Mouse (Mus musculus): ENCODE measurements around the gene Cby1. TPM values are rescaled to one million over a fixed set of nuclear protein-coding genes. Genes with fewer than 3 reads are reported as not detected.
"Not testable (repeated sequence)": the region's sequence is repeated elsewhere in the genome, so short reads cannot be mapped to it uniquely, and the experiment has no call there.

Gene Cby1
- total RNA-seq (2021), result 10 to 100 TPM; 14.0 to 26.9 TPM
- 6.9 and 13.2 TPM in 2 replicates for polyA plus RNA-seq (2012; rRNA removed)
- long read RNA-seq, transcript Cby1-201 (5 exons, 1,147 nt), result major isoform, 32 of 33 reads
- long read RNA-seq, partial matches to known transcripts, result 0 of 33 reads
- long read RNA-seq, other reads (novel, unspliced or antisense), result 1 of 33 reads

DNA sequence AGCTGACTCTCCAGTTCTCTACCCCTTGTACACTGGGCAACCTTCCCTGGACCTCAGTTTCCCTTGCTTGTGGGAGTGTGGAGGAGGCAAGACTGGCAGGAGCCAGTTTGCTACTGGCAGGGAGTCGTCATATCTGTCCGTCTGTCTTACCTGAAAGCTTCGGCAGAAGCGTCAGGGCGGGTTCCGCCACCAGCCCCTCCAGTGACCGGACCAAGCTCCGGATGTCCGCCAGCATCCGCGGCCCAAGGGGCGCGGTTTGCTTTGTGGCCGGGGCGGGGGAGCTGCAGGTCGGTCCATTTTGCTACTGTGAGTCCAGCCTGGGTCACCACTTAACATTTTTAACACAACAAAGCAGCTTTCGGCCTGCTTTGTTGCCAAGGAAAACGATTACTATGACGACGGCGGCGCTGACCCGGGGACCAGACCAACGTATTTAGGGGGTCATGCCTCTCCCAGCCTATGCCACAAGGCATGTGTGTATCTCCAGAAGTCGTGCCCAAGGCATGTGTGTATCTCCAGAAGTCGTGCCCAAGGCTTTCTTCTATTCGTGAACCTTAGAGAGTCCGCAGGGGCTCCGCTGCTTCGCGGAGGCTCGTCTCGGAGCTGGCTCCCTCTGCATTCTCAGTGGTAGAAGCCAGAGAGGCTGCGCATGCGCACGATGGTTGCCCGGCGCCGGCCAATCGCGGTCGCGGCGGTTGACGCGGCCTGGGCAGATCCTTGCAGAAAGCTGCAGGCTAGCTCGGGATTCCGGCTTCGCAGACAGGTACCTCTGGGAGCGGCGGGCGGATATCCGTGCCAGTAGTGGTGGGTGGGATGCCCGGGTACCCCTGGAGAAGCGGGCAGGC lies at the start of gene Cby1, which contains the start of gene Fam227a:
Gene Cby1 (plus strand): TSS at position 669 of the 845 bp plus-strand sequence.
Gene Fam227a (minus strand): TSS at position 426 of the 845 bp plus-strand sequence.
- peak; percentile 97 for DNase-seq

DNA sequence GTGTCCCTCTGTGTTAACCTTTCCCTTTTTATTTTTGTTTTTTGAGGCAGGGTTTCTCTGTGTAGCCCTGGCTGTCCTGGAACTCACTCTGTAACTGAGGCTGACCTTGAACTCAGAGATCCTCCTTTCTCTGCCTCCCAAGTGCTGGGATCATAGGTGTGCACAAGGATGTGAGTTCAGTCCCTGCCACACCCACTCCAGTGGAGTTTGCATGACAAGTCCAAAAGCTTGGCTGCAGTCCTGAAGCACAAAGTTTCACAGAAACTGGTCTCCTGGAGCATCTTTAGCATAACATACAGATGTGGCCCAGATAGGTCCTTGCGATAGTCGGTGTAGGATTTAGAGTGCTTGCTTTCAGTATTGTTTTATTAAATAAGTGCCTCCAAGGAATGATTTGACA lies 49.8 kb upstream of the Cby1 start:
- no peak for DNase-seq

DNA sequence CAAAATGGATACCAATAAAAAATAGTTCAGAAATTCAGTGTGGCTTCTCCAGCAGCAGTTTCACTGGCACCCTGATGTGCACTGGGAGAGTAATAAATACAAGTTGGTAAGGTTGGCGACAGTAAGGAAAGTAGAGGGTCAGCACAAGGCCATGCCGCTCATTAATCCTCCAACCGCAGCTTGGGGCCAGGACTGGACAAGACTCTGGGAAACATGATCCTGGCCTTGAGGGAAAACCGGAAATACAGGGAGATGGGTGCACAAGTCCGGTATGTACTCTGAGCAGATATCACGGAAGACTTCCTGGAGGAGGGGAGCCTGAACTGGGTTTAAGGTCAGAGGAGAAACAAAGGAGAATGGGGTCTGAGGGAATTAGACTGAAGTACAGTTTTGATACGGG lies 43.5 kb upstream of the Cby1 start:
- peak; percentile 13 for DNase-seq

DNA sequence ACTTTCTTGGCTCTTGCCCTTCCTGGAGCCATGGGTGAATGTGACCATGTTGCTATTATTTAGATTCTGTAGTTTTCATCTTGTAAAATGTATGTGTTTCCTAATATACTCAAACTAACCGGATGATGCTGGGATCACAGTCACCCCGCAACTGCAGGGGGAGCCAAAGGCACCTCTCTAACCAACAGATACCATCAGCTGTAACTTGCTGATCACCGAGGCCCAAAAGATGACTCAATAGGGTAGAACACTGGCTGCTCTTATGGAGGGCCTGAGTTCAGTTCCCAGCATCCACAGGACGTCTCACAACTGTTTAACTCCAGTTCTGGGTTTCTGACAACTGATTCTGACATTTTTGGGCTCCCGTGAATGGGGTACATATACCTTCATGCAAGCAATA lies 42.3 kb upstream of the Cby1 start:
- DNase-seq, result no peak

DNA sequence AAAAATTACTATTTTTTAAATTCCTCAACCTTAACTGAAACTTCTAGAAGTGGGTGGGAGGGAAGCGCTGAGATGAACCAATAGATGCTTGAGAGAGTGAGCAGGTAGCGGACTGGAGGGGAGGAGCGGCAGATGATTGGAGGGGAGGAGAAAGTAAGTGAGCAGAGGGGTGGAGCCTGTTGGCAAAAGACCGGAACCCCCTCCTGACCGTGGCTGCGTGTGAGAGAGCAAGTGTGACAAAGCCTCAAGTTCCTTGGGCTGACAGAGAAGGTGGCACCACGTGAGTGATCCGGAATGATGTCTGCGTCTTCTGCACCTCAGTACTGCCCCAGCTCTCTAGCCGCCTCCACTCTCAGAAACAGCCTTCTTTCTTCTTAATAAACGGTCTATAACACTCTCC lies 41.9 kb upstream of the Cby1 start:
- no peak for DNase-seq

DNA sequence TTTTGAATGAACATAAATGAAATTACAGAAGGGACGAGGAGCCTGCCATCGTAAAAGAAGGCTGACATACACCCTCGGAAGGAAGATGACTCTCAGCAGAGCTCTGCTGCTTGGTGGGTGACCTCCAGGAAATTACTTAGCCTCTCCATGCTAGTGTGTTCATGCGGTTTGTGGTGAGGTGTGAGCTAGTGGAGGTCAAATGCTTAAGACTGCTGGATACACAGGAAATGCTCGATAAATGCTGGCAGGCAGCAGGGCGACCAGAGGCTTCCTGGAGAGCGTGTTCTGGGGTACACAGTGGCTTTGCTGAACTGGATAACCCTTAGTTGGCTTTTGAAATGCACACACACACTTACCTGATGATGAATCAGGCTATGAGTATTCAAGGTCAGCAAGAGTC lies 40.5 kb upstream of the Cby1 start:
- no peak for DNase-seq

DNA sequence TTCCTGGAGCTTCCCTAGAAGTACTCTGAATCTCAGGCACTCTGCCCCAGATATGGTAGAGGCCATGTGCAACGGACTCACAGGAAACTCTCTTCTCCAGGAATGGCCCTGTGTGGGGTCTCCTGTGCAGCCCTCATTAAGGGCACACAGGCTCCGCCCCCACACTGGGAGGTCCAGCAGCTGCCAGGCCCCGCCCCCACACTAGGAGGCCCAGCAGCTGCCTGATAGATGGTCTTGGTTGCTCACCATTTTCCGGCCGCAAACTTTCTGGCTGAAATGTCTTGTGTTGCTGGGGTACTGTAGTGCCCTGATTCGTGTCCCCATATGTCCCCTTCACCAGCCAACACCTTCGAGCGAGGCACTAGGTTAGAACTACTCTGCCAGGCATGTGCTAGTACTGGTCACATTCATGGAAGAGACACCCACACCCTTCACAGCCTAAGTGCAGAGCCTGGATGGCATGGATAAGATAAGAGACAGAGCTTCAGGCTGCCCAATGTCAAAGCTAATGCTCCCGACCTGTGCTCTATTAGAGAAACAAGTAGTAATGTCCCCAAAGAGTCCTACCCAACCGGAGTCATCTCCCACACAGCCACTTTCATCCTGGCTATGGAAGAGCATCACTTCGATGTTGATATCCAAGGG lies 39.1 kb upstream of the Cby1 start:
- no peak for DNase-seq

DNA sequence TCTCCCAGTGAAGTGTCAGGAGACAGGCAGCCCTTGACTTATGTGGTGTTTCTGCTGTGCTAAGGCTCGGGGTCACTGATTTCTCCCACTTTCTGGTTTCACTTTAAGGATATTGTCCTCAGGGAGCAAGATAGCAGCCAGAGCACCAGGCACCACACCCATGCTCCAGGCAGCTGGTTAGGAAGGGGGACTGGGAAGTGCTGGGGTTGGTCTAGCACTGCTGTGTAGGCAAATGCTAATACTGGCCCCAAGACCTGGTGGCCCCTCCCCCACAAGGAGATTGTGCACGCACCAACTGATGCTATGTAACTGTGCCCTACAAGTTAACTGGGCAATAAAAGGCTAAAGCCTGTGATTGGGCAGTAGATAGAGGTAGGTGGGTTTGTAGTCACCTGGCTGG lies 28.5 kb upstream of the Cby1 start:
- no peak for DNase-seq

DNA sequence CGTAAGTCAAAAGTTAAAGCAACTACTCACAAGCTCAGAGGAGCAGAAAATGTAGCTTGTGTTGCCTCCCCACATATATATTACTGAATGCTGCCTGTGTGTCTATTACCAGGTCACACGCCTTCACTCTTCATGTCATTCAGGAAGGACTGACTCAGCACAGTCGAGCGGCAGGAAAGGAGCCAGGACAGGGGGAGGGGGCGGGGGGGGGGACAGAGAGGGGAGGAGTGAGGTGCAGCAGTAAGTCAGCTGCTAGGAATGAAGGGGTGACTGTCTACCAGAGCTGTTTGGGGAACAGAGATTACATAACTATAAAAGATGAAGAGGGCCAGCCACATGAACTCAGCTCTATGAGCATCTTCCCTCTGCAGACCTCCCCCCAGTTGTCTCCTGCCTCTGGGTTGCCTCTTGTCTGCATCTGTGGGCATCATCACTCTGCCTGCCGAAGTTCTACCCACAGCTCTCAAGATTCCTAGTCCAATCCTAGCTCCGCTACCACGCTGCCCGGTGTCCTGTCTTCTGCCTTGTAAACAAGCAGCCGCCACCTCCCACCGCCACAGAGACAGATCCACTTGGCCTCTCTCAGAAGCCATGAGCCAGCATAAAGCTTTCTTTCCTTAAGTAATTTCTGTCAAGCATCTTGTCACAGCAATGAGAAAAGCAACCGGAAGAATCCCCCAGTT lies 17.7 kb upstream of the Cby1 start:
- no peak for DNase-seq

DNA sequence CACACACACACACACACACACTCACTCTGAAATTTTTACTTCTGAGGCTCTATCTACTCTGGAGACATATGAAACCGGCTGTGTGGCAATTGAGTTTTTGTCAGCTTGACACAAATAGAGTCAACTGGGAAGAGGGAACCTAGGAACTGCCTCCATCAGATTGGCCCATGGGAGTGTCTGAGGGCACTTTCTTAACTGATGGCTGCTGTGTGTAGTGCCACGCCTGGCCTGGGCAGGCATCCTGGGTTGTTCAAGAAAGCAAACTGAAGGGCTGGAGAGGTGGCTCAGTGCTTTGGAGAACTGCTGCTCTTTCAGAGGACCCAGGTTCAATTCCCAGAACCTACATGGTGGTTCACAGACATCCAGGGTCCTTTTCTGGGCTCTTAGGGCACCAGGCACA lies 13.5 kb upstream of the Cby1 start:
- DNase-seq, result no peak

DNA sequence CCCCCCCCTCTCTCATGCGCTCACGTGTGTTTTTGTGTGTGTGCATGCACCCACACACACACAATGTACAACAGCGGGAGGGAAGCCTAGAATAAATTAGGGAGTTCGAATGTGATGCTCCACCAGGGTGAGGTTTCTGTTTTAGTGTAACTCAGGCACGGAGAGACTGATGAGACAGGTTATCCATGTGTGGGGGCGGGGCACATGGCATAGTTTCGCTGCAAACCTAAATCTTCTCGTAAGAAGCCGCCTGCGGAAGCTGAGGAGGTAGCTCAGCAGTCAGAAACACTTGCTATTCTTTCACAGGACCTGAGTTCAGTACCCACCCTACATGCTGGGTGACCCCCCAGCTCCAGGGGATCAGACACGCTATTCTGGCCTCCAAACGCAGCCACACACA lies 10.9 kb upstream of the Cby1 start:
- no peak for DNase-seq

DNA sequence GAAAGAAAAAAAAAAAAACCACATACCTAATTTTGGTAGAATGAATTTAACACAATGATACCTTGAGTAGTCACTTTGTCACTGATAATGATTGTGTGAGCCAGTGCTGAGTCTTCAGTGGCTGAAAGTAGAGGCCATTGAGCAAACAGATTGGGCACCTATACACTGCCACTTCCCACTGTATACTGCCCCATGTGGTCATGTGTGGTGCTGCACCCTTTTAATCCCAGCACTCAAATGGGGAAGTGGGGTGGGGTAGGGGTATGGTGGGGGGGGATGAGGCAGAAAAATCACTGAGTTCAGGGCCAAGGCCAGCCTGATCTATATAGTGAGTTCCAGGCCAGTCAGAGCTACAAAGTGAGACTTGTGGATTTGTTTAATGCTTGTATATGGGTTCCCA lies 8.4 kb upstream of the Cby1 start:
- peak; percentile 38 for DNase-seq

DNA sequence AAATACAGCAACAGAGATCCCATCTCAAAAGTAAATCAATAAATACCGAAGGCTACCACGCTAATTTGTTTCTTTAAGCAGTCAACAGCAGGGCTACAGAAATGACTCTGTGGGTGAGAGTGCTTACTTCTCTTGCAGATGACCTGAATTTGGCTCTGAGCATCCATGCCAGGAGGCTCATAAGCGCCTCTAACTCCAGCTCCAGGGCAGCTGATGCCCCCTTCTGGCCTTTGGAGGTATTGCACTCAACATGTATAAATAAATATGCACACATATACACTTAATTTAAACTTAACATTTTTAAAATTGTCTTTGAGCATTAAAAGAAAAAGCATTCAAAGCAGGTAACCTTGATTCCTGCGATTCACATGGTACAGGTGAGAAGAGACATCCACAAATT lies 7.5 kb upstream of the Cby1 start:
- no peak for DNase-seq

DNA sequence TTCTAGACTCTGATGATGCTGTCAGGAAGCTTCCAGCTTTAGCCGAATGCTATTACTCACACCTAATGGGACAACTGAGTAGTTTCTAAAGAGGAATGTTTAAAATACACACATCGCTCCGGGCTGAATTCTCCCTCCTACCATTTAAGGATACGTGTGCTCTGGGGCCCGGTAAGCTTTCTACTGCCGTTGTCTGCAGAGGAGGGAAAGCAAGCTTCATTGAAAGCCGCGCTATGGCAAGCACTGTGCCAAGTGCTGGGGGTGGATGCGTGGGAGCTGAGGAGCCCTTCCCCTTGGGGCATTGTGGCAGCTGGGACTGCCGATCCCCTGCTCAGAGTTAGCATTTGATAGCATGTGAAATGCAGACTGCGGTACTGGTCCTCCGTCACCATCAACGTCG lies 2.5 kb upstream of the Cby1 start:
- no peak for DNase-seq

DNA sequence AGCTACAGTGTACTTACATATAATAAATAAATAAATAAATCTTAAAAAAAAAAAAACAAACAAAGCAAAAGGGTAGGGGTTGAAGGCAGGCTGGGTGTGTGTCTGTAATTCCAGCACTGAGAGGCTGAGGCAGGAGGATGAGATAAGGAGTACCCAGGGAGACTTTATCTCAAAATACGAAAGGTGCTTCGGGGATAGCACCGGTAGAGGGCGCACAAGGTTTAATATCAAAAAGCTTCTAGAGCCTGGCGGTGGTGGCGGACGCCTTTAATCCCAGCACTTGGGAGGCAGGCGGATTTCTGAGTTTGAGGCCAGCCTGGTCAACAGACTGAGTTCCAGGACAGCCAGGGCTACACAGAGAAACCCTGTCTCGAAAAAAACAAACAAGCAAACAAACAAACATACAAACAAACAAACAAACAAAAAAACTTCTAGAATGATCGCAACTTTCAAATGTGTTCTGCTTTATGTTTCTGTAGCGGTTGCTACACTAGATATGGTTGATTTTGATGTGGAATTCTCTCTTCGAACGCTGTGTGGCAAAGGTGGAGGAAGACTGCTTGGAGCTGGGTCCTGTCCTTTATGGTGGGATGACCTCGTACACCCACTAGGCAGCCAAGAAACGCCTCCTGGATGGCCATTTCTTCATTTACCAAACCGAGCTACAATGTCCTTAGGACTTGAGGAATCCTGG lies 1.0 kb upstream of the Cby1 start:
- peak; percentile 82 for DNase-seq

DNA sequence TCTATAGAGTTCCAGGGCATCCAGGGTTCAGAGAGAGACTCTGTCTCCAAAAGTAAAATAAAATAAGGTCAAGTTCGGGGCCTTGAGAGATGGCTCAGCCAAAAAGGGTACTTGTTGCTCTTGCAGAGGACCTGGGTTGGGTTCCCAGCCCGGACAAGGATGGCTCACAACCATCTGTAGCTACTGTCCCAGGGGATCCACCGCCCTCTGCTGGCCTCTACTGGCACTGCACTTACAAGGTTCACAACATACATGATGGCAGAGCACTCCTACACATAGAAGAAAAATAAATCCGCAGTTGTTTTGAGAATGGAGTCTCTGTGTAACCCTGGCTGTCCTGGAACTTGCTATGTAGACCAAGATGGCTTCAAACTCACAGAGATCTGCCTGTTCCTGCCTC lies 2.9 kb downstream of the Cby1 start:
- no peak for DNase-seq

DNA sequence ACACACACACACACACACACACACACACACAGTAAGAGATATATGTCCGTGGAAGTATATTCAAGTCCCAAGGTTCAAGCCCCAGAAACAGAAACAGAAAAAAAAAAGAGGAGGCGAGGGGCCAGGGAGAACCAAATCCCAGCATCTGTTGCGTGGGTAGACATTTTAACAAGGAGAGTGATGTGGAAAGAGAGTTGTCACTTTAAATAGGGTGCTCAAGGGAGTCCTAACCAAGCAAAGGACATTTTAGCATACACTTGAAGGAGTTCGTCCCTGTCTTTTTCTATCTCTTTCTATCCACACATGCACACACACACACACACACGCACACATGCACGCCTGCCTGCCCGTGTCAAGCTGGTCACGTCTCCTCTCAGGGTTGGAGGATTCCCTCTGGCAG lies 5.7 kb downstream of the Cby1 start:
- DNase-seq, result no peak

DNA sequence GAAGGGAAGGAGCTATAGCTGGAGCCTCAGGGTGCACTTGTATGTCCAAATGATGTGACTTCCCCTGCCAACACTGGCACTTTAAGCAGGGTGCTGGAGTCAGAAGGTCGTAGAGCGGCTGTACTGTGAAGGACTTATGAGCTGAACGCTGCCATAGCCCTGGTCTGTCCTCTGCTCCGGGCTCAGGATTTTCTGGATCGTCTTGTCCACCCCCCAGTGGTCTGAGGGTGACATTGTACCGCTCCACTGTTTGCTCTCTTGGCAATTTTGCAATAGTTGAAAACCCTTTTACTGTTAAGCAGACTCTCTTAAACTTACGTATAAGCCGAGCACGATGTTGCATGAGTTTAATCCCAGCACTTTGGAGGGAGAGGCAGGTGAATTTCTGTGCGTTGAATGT lies 10.2 kb downstream of the Cby1 start:
- no peak for DNase-seq

DNA sequence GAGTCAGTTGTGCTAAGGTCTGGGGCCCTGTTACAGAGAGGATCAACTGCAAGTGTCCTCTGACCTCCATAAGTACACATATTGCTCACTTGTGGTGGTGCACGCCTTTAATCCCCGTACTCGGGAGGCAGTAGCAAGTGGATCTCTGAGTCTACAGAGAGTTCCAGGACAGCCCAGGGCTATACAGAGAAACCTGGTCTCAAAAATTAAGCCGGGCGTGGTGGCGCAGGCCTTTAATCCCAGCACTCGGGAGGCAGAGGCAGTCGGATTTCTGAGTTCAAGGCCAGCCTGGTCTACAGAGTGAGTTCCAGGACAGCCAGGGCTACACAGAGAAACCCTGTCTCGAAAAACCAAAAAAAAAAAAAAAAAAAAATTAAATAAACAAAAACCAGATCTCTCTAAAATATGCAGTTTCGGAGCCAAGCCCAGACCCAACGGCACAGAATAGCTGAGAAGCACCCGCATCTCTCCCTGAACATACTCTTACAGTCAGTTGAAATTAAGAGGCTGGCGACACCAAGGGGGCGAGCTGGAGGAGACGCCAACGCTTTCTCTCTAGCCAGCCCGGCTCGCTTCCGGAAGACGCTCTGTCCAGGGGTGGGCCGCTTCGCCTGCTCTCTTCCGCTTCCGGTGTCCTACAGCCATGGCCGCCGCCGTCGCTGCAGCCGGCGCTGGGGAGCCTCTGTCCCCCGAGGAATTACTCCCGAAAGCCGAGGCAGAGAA lies 11.4 kb downstream of the Cby1 start, which contains the start of gene Tomm22:
Gene Tomm22 (plus strand): TSS at position 613 of the 723 bp plus-strand sequence.
- peak; percentile 93 for DNase-seq

DNA sequence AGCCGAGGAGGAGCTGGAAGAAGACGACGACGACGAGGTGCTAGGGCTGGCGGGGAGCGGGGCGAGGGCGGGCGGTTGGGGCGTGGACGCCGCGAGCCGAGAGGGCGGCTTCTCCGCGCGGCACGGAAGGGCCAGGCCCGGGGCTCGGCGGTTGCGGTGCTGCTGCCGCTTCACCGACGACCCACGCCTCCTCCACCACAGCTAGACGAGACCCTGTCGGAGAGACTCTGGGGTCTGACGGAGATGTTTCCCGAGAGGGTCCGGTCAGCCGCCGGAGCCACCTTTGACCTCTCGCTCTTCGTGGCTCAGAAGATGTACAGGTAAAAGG lies 11.9 kb downstream of the Cby1 start:
- DNase-seq, result no peak

DNA sequence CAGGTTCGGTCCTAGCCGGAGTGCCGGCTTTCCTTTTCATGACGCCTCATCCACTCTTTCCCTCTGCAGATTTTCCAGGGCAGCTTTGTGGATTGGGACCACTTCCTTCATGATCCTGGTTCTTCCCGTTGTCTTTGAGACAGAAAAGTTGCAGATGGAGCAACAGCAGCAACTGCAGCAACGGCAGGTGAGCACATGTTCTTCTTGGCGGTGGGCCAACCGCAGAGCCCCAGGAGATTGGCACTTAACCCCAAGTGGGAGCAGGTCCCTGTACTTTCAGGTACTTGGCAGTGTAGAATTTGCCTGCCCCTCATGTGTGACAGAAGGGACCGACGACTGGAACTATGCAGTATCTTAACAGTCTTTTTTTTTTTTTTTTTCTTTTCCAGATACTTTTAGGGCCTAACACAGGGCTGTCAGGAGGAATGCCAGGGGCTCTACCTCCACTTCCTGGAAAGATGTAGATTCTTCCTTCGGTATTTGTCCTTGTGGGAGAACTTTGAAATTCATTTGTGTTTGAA lies 12.9 kb downstream of the Cby1 start:
- not testable (repeated sequence) for DNase-seq
